Mouse (Mus musculus) kidney, postnatal 0 days (tissue): ENCODE results near the gene Atrip. TPM values are rescaled to one million over a fixed set of nuclear protein-coding genes. Genes with fewer than 3 reads are reported as not detected.

Source experiments
- ATAC-seq: fragments of 200-750 bp; cut with Nextera tagmentation; replicated peaks from 2 replicates; pipeline ENCODE4 v1.8.0; 2017; ENCODE audit warnings: low read depth, moderate number of reproducible peaks, moderate TSS enrichment, moderate library complexity; ENCODE audit not compliant: low FRiP score
- DNase-seq: peaks from one replicate; pipeline ENCODE4 v3.0.0-alpha.2; 2016; ENCODE audit warnings: low spot score
- H3K27ac ChIP-seq: fragments of 300-500 bp; sonication (generic); 2 replicates; pipeline ENCODE4 v1.5.1; 2014; ENCODE audit warnings: mild to moderate bottlenecking
- H3K27me3 ChIP-seq: fragments of 300-500 bp; sonication (generic); 2 replicates; pipeline ENCODE4 v1.6.1; 2014; ENCODE audit warnings: low read length, mixed read lengths; ENCODE audit not compliant: insufficient read depth
- H3K36me3 ChIP-seq: fragments of 300-500 bp; sonication (generic); 2 replicates; pipeline ENCODE4 v1.6.1; 2014; ENCODE audit warnings: low read length, mixed read lengths; ENCODE audit not compliant: insufficient read depth
- H3K4me1 ChIP-seq: fragments of 300-500 bp; sonication (generic); replicated peaks from 2 replicates; pipeline ENCODE4 v1.6.1; 2014; ENCODE audit warnings: antibody characterized with exemption, low read length, mixed read lengths; ENCODE audit not compliant: insufficient read depth
- H3K4me2 ChIP-seq: fragments of 300-500 bp; sonication (generic); 2 replicates; pipeline ENCODE4 v1.6.1; 2014; ENCODE audit warnings: mild to moderate bottlenecking, low read length, moderate library complexity, mixed read lengths
- H3K4me3 ChIP-seq: fragments of 300-500 bp; sonication (generic); replicated peaks from 2 replicates; pipeline ENCODE4 v1.5.1; 2014; ENCODE audit warnings: low read depth, low read length
- H3K9ac ChIP-seq: fragments of 300-500 bp; sonication (generic); 2 replicates; pipeline ENCODE4 v1.6.1; 2014; ENCODE audit warnings: low read depth, low read length
- H3K9me3 ChIP-seq: fragments of 300-500 bp; sonication (generic); replicated peaks from 2 replicates; pipeline ENCODE4 v1.6.1; 2016; ENCODE audit warnings: low read length, inconsistent platforms, mixed read lengths
- CTCF ChIP-seq: IDR thresholded peaks from 2 replicates; pipeline ENCODE4 v1.5.1; 2016; ENCODE audit warnings: antibody characterized with exemption, low read depth, mild to moderate bottlenecking, moderate library complexity
- WGBS: fragments of 180-500 bp; shearing (Covaris S2); extraction: QIAGEN DNeasy Blood & Tissue Kit; methylation state at CpG from one replicate; pipeline ENCODE4 v1.1.7; 2014; 5-methylcytosine and 5-hydroxymethylcytosine counted together
- polyA plus RNA-seq: library from polyadenylated mRNA; unstranded; fragments of >200 nt; fragmentation: Nextera tagmentation; extraction: Ambion mirVana; gene quantifications from 2 replicates; pipeline ENCODE4 v1.2.1, GENCODE M21; 2015

Gene Atrip
- polyA plus RNA-seq, 1 experiment from 2014 or later = 18.8 TPM

GRCm38 (mm10) chr9:109107341-109107740, 33.4 kb upstream of the Atrip start:
- TF ChIP-seq CTCF = no peak
- Histone ChIP-seq H3K9me3 (no peaks in the 10 kb centered on the region), H3K27me3 (no peaks in the 10 kb centered on the region), H3K9ac (no peak overlapping the region), H3K36me3 (peaks cover 62% of the 10 kb centered on the region), H3K4me2 (peak overlapping the region; percentile 21; the same call in 1 of the 2 replicates), H3K27ac (peak overlapping the region; percentile 70), H3K4me3 (no peak overlapping the region), H3K4me1 (peaks cover 16% of the 10 kb centered on the region)
- 17% methylated on average over 5 of the region's 6 CpGs for WGBS
- ATAC-seq = peak; percentile 61
- peak; percentile 78 for DNase-seq

GRCm38 (mm10) chr9:109105648-109106047, 31.7 kb upstream of the Atrip start:
- no peaks in the 10 kb centered on the region for H3K9me3 ChIP-seq
- TF ChIP-seq CTCF = no peak
- peaks cover 16% of the 10 kb centered on the region for H3K4me1 ChIP-seq
- WGBS = 82% methylated on average over 12 of the region's 12 CpGs
- no peak overlapping the region for H3K9ac ChIP-seq
- H3K36me3 ChIP-seq = peaks cover 52% of the 10 kb centered on the region
- H3K27me3 ChIP-seq = no peaks in the 10 kb centered on the region
- no peak overlapping the region for H3K4me2 ChIP-seq
- ATAC-seq (no peak), DNase-seq (no peak)
- peak overlapping the region; percentile 26; the same call in 1 of the 2 replicates for H3K27ac ChIP-seq
- no peak overlapping the region for H3K4me3 ChIP-seq

GRCm38 (mm10) chr9:109105011-109105410, 31.1 kb upstream of the Atrip start:
- H3K36me3 ChIP-seq = peaks cover 46% of the 10 kb centered on the region
- peak overlapping the region; percentile 26; the same call in 1 of the 2 replicates for H3K27ac ChIP-seq
- no peak overlapping the region for H3K4me3 ChIP-seq
- DNase-seq (no peak), ATAC-seq (peak; percentile 11; the same call in 1 of the 2 replicates)
- 66% methylated on average over 12 of the region's 12 CpGs for WGBS
- peaks cover 16% of the 10 kb centered on the region for H3K4me1 ChIP-seq
- no peaks in the 10 kb centered on the region for H3K27me3 ChIP-seq
- no peak for TF ChIP-seq CTCF
- H3K9ac ChIP-seq = 0 out of 2 replicates have a peak overlapping the region, but pooled peaks have one; percentile 20
- H3K4me2 ChIP-seq = no peak overlapping the region
- no peaks in the 10 kb centered on the region for H3K9me3 ChIP-seq

GRCm38 (mm10) chr9:109104083-109104482, 30.2 kb upstream of the Atrip start:
- DNase-seq (no peak), ATAC-seq (no peak)
- Histone ChIP-seq H3K9ac (0 out of 2 replicates have a peak overlapping the region, but pooled peaks have one; percentile 23), H3K36me3 (peaks cover 37% of the 10 kb centered on the region), H3K27ac (no peak overlapping the region), H3K9me3 (no peaks in the 10 kb centered on the region), H3K4me2 (no peak overlapping the region), H3K4me1 (peaks cover 23% of the 10 kb centered on the region), H3K27me3 (no peaks in the 10 kb centered on the region), H3K4me3 (no peak overlapping the region)
- no peak for TF ChIP-seq CTCF
- 90% methylated on average over 9 of the region's 9 CpGs for WGBS

- DNase-seq (no peak), ATAC-seq (no peak)
- Histone ChIP-seq H3K9me3 (no peaks in the 10 kb centered on the region), H3K4me2 (no peak overlapping the region), H3K27me3 (no peaks in the 10 kb centered on the region), H3K27ac (no peak overlapping the region), H3K4me3 (no peak overlapping the region), H3K4me1 (peaks cover 31% of the 10 kb centered on the region), H3K36me3 (peaks cover 28% of the 10 kb centered on the region; the same call in 1 of the 2 replicates), H3K9ac (no peak overlapping the region)
- no peak for TF ChIP-seq CTCF
- WGBS = 68% methylated on average over 7 of the region's 7 CpGs
These were observed 29.3 kb upstream of the Atrip start for GRCm38 (mm10) chr9:109103250-109103649.

- H3K4me1 ChIP-seq = peaks cover 38% of the 10 kb centered on the region
- no peaks in the 10 kb centered on the region for H3K27me3 ChIP-seq
- H3K4me2 ChIP-seq = no peak overlapping the region
- no peak for TF ChIP-seq CTCF
- 92% methylated on average over 3 of the region's 3 CpGs for WGBS
- no peak overlapping the region for H3K4me3 ChIP-seq
- DNase-seq (no peak), ATAC-seq (no peak)
- no peak overlapping the region for H3K9ac ChIP-seq
- peaks cover 28% of the 10 kb centered on the region; the same call in 1 of the 2 replicates for H3K36me3 ChIP-seq
- no peak overlapping the region for H3K27ac ChIP-seq
- H3K9me3 ChIP-seq = no peaks in the 10 kb centered on the region
These were observed 28.6 kb upstream of the Atrip start for GRCm38 (mm10) chr9:109102541-109102940.

- no peak for ATAC-seq
- peaks cover 40% of the 10 kb centered on the region for H3K4me1 ChIP-seq
- no peaks in the 10 kb centered on the region for H3K9me3 ChIP-seq
- no peak overlapping the region for H3K4me3 ChIP-seq
- H3K27ac ChIP-seq = no peak overlapping the region
- no peak for TF ChIP-seq CTCF
- H3K4me2 ChIP-seq = no peak overlapping the region
- peaks cover 28% of the 10 kb centered on the region; the same call in 1 of the 2 replicates for H3K36me3 ChIP-seq
- 91% methylated on average over 5 of the region's 5 CpGs for WGBS
- no peaks in the 10 kb centered on the region for H3K27me3 ChIP-seq
- no peak for DNase-seq
- no peak overlapping the region for H3K9ac ChIP-seq
These were observed 28.1 kb upstream of the Atrip start for GRCm38 (mm10) chr9:109101933-109102445.
